Mouse (Mus musculus): ENCODE results near the gene Cdhr4.

DNA sequence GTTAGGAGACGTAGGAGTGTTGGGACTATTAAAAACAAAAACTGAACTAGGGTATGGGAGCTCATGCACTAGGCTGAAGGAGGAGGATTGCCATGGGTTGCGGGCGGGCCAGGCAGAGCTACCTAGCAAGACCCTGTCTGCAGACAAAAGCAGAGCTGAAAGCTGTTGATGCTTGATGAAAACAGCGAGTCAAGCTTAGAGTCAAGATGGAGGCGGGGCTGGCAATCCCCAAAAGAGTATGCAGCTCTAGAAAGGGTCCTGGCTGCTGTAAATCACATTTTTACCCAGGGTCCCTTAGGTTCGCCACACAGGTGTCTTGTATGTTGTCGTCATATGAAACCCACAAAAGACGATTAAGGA is 11.2 kb downstream of the Cdhr4 start:
- TF ChIP-seq CTCF (IDR thresholded peaks at IDR 0.05; ENCODE audit: low read depth, low read length) (no peak), POLR2A (IDR thresholded peaks at IDR 0.05; ENCODE audit: borderline replicate concordance, low read depth, low read length) (no peak)

Data from bone marrow macrophage, adult 2 months (primary cell).